Mouse (Mus musculus) frontal cortex, postnatal 10 days (tissue): ENCODE results near the gene Olfr1356.
"Not testable (repeated sequence)": the region's sequence is repeated elsewhere in the genome, so short reads cannot be mapped to it uniquely, and the experiment has no call there.

Experiments
- DNase-seq, 2 experiments: peaks; one replicate each; pipeline ENCODE4 v3.0.0; 2022; ENCODE audit warnings: low spot score in 2 of 2, mixed read lengths in 1 of 2

Olfr1356 gene

GRCm38 (mm10) chr10:78852066-78852465 lies at the start of gene Olfr1356:
TSS of gene Olfr1356 (minus strand) at chr10:78852166.
- no peak for DNase-seq

GRCm38 (mm10) chr10:78875240-78875639 lies 23.3 kb upstream of the Olfr1356 start, which contains the start of gene Olfr1355:
TSS of gene Olfr1355 (plus strand) at chr10:78875540.
- no peak for DNase-seq

GRCm38 (mm10) chr10:78840456-78840855 lies 11.5 kb downstream of the Olfr1356 start:
- DNase-seq: not testable (repeated sequence)

- DNase-seq: peak; percentile 59 to 77
Observed at GRCm38 (mm10) chr10:78812358-78813060, 39.5 kb downstream of the Olfr1356 start.

GRCm38 (mm10) chr10:78801449-78801848 lies 50.5 kb downstream of the Olfr1356 start:
- DNase-seq: no peak
